Mouse (Mus musculus): ENCODE measurements around the gene Abr. TPM values are rescaled to one million over a fixed set of nuclear protein-coding genes. Genes with fewer than 3 reads are reported as not detected.

The Abr gene
- polyA plus RNA-seq, 1 experiment from 2014 or later, result 44.9 TPM

- Histone ChIP-seq H3K4me3 (ENCODE audit: low read depth, low read length) (no peak overlapping the region), H3K9ac (ENCODE audit: low read length) (no peak overlapping the region), H3K9me3 (ENCODE audit: control insufficient read depth, low read length) (no peaks in the 10 kb centered on the region), H3K27me3 (ENCODE audit: control insufficient read depth, insufficient read depth, low read length) (no peaks in the 10 kb centered on the region), H3K36me3 (ENCODE audit: control insufficient read depth, insufficient read depth, low read length) (no peaks in the 10 kb centered on the region), H3K4me2 (ENCODE audit: low read depth) (no peak overlapping the region), H3K4me1 (ENCODE audit: control insufficient read depth, insufficient read depth, low read length) (peaks cover 9% of the 10 kb centered on the region; the same call in 1 of the 2 replicates), H3K27ac (ENCODE audit: low read depth, low read length) (no peak overlapping the region)
- ATAC-seq (ENCODE audit: insufficient read depth, low FRiP score, low TSS enrichment) (no peak), DNase-seq (ENCODE audit: low spot score) (no peak)
- WGBS, result 65% methylated on average over 13 of the region's 14 CpGs
Observed at GRCm38 (mm10) chr11:76650862-76651560, 28.9 kb upstream of the Abr start.

GRCm38 (mm10) chr11:76647500-76647899, 25.4 kb upstream of the Abr start:
- DNase-seq (ENCODE audit: low spot score), result peak; percentile 83
- Histone ChIP-seq H3K36me3 (ENCODE audit: control insufficient read depth, insufficient read depth, low read length) (no peaks in the 10 kb centered on the region), H3K27me3 (ENCODE audit: control insufficient read depth, insufficient read depth, low read length) (no peaks in the 10 kb centered on the region), H3K4me3 (ENCODE audit: low read depth, low read length) (no peak overlapping the region), H3K9me3 (ENCODE audit: control insufficient read depth, low read length) (no peaks in the 10 kb centered on the region), H3K4me1 (ENCODE audit: control insufficient read depth, insufficient read depth, low read length) (peaks cover 14% of the 10 kb centered on the region; the same call in 1 of the 2 replicates), H3K4me2 (ENCODE audit: low read depth) (peak overlapping the region; percentile 40), H3K27ac (ENCODE audit: low read depth, low read length) (0 out of 2 replicates have a peak overlapping the region, but pooled peaks have one; percentile 20), H3K9ac (ENCODE audit: low read length) (no peak overlapping the region)
- 7% methylated on average over 9 of the region's 9 CpGs for WGBS
- ATAC-seq (ENCODE audit: insufficient read depth, low FRiP score, low TSS enrichment), result 0 out of 2 replicates have a peak, but pooled peaks have one; percentile 16

GRCm38 (mm10) chr11:76647062-76647461, 24.9 kb upstream of the Abr start:
- DNase-seq (ENCODE audit: low spot score) (peak; percentile 35), ATAC-seq (ENCODE audit: insufficient read depth, low FRiP score, low TSS enrichment) (peak; percentile 27; the same call in 1 of the 2 replicates)
- Histone ChIP-seq H3K27ac (ENCODE audit: low read depth, low read length) (0 out of 2 replicates have a peak overlapping the region, but pooled peaks have one; percentile 20), H3K4me3 (ENCODE audit: low read depth, low read length) (no peak overlapping the region), H3K36me3 (ENCODE audit: control insufficient read depth, insufficient read depth, low read length) (no peaks in the 10 kb centered on the region), H3K9ac (ENCODE audit: low read length) (no peak overlapping the region), H3K4me1 (ENCODE audit: control insufficient read depth, insufficient read depth, low read length) (peaks cover 14% of the 10 kb centered on the region; the same call in 1 of the 2 replicates), H3K27me3 (ENCODE audit: control insufficient read depth, insufficient read depth, low read length) (no peaks in the 10 kb centered on the region), H3K9me3 (ENCODE audit: control insufficient read depth, low read length) (no peaks in the 10 kb centered on the region), H3K4me2 (ENCODE audit: low read depth) (peak overlapping the region; percentile 40)
- WGBS, result 3% methylated on average over 7 of the region's 7 CpGs

- ATAC-seq (ENCODE audit: insufficient read depth, low FRiP score, low TSS enrichment) (peak; percentile 65; the same call in 1 of the 2 replicates), DNase-seq (ENCODE audit: low spot score) (peak; percentile 94)
- H3K36me3 ChIP-seq (ENCODE audit: control insufficient read depth, insufficient read depth, low read length), result no peaks in the 10 kb centered on the region
- H3K4me3 ChIP-seq (ENCODE audit: low read depth, low read length), result no peak overlapping the region
- no peak overlapping the region for H3K27ac ChIP-seq (ENCODE audit: low read depth, low read length)
- H3K9me3 ChIP-seq (ENCODE audit: control insufficient read depth, low read length), result no peaks in the 10 kb centered on the region
- no peaks in the 10 kb centered on the region for H3K27me3 ChIP-seq (ENCODE audit: control insufficient read depth, insufficient read depth, low read length)
- H3K4me1 ChIP-seq (ENCODE audit: control insufficient read depth, insufficient read depth, low read length), result peaks cover 14% of the 10 kb centered on the region; the same call in 1 of the 2 replicates
- peak overlapping the region; percentile 24 for H3K4me2 ChIP-seq (ENCODE audit: low read depth)
- WGBS, result under 1% methylated on average over 19 of the region's 19 CpGs
- no peak overlapping the region for H3K9ac ChIP-seq (ENCODE audit: low read length)
Observed at GRCm38 (mm10) chr11:76645955-76646354, 23.8 kb upstream of the Abr start.

- Histone ChIP-seq H3K9ac (ENCODE audit: low read length) (no peak overlapping the region), H3K27ac (ENCODE audit: low read depth, low read length) (no peak overlapping the region), H3K4me3 (ENCODE audit: low read depth, low read length) (no peak overlapping the region), H3K4me2 (ENCODE audit: low read depth) (no peak overlapping the region), H3K27me3 (ENCODE audit: control insufficient read depth, insufficient read depth, low read length) (no peaks in the 10 kb centered on the region), H3K36me3 (ENCODE audit: control insufficient read depth, insufficient read depth, low read length) (no peaks in the 10 kb centered on the region), H3K9me3 (ENCODE audit: control insufficient read depth, low read length) (no peaks in the 10 kb centered on the region), H3K4me1 (ENCODE audit: control insufficient read depth, insufficient read depth, low read length) (peaks cover 14% of the 10 kb centered on the region; the same call in 1 of the 2 replicates)
- ATAC-seq (ENCODE audit: insufficient read depth, low FRiP score, low TSS enrichment) (no peak), DNase-seq (ENCODE audit: low spot score) (no peak)
- 74% methylated on average over 9 of the region's 9 CpGs for WGBS
Observed at GRCm38 (mm10) chr11:76645036-76645435, 22.9 kb upstream of the Abr start.

- Histone ChIP-seq H3K36me3 (ENCODE audit: control insufficient read depth, insufficient read depth, low read length) (no peaks in the 10 kb centered on the region), H3K27me3 (ENCODE audit: control insufficient read depth, insufficient read depth, low read length) (no peaks in the 10 kb centered on the region), H3K9me3 (ENCODE audit: control insufficient read depth, low read length) (no peaks in the 10 kb centered on the region), H3K4me3 (ENCODE audit: low read depth, low read length) (no peak overlapping the region), H3K27ac (ENCODE audit: low read depth, low read length) (no peak overlapping the region), H3K9ac (ENCODE audit: low read length) (no peak overlapping the region), H3K4me2 (ENCODE audit: low read depth) (no peak overlapping the region), H3K4me1 (ENCODE audit: control insufficient read depth, insufficient read depth, low read length) (peaks cover 14% of the 10 kb centered on the region; the same call in 1 of the 2 replicates)
- no peak for DNase-seq (ENCODE audit: low spot score)
- WGBS, result 55% methylated on average over 6 of the region's 6 CpGs
- no peak for ATAC-seq (ENCODE audit: insufficient read depth, low FRiP score, low TSS enrichment)
Observed at GRCm38 (mm10) chr11:76644257-76644656, 22.1 kb upstream of the Abr start.

GRCm38 (mm10) chr11:76640231-76640630, 18.1 kb upstream of the Abr start:
- Histone ChIP-seq H3K9ac (ENCODE audit: low read length) (no peak overlapping the region), H3K4me2 (ENCODE audit: low read depth) (no peak overlapping the region), H3K4me1 (ENCODE audit: control insufficient read depth, insufficient read depth, low read length) (peaks cover 7% of the 10 kb centered on the region; the same call in 1 of the 2 replicates), H3K4me3 (ENCODE audit: low read depth, low read length) (no peak overlapping the region), H3K27me3 (ENCODE audit: control insufficient read depth, insufficient read depth, low read length) (no peaks in the 10 kb centered on the region), H3K9me3 (ENCODE audit: control insufficient read depth, low read length) (no peaks in the 10 kb centered on the region), H3K36me3 (ENCODE audit: control insufficient read depth, insufficient read depth, low read length) (no peaks in the 10 kb centered on the region), H3K27ac (ENCODE audit: low read depth, low read length) (no peak overlapping the region)
- no peak for DNase-seq (ENCODE audit: low spot score)
- 82% methylated on average over 4 of the region's 4 CpGs for WGBS
- ATAC-seq (ENCODE audit: insufficient read depth, low FRiP score, low TSS enrichment), result no peak

- H3K4me1 ChIP-seq (ENCODE audit: control insufficient read depth, insufficient read depth, low read length), result 0 out of 2 replicates have a peak, but pooled peaks cover under 1% of the 10 kb centered on the region
- 76% methylated on average over 17 of the region's 17 CpGs for whole genome bisulfite sequencing
- no peak overlapping the region for H3K4me2 ChIP-seq (ENCODE audit: low read depth)
- H3K9me3 ChIP-seq (ENCODE audit: control insufficient read depth, low read length), result no peaks in the 10 kb centered on the region
- no peak overlapping the region for H3K4me3 ChIP-seq (ENCODE audit: low read depth, low read length)
- no peaks in the 10 kb centered on the region for H3K27me3 ChIP-seq (ENCODE audit: control insufficient read depth, insufficient read depth, low read length)
- no peak overlapping the region for H3K9ac ChIP-seq (ENCODE audit: low read length)
- no peak overlapping the region for H3K27ac ChIP-seq (ENCODE audit: low read depth, low read length)
- no peak for DNase-seq (ENCODE audit: low spot score)
- ATAC-seq (ENCODE audit: insufficient read depth, low FRiP score, low TSS enrichment), result no peak
- H3K36me3 ChIP-seq (ENCODE audit: control insufficient read depth, insufficient read depth, low read length), result no peaks in the 10 kb centered on the region
Observed at GRCm38 (mm10) chr11:76639269-76639985, 17.3 kb upstream of the Abr start.
